Mouse (Mus musculus): ENCODE results near the gene Nbr1.

- no peak for TF ChIP-seq CTCF (conservative IDR thresholded peaks at IDR 0.05; ENCODE audit: insufficient read depth, insufficient read length, low read depth, low read length)
- TF ChIP-seq POLR2A (IDR thresholded peaks at IDR 0.05; ENCODE audit: low read depth, low read length), result no peak
Observed at GRCm38 (mm10) chr11:101626649-101626994, 74.7 kb downstream of the Nbr1 start.

Data from kidney, adult 2 months (tissue).